Mouse (Mus musculus): ENCODE measurements around the gene Ctnna2.

The Ctnna2 gene

DNA sequence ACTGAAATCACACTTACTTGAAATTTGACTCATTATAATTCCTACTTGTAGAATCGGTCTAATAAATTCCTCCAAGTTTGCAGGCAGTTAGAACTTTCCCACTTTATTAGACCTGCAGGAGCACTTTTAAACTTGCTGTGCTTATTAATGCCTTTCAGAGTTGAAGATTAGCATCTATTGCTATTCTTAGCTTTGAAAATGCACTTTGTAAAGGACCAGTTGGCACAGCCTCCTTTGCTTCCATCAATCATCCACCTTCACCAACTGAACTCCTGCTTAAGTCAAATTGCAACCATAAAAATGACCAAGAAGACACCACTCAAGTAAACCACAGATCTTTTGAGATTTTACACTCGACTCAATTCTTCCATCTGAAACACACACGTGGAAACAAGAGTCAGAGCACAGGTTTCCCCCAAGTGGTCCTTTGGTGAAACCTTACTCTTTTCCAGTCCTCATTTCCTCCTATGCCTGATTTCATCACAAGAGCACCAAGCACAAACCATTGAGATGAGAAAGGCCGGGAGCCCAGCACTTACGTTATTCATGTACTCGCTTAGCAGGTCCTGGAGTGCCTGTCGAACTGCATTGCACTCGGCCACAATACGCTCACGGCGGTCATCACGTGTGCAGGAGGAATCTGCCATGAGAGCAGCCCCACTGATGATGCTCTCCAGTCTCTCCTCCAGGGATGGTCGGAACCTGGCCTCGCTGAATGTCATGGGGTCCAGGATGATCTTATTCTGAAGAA, 374.7 kb downstream of the Ctnna2 start:
- ATAC-seq (ENCODE audit: insufficient number of reproducible peaks, low FRiP score, low TSS enrichment): no peak

GRCm38 (mm10) chr6:77603914-77604313, 375.6 kb downstream of the Ctnna2 start:
- peak; percentile 80 for ATAC-seq (ENCODE audit: insufficient number of reproducible peaks, low FRiP score, low TSS enrichment)

GRCm38 (mm10) chr6:77599244-77599643, 380.3 kb downstream of the Ctnna2 start:
- ATAC-seq (ENCODE audit: insufficient number of reproducible peaks, low FRiP score, low TSS enrichment): no peak; the same call in 1 of the 2 replicates

- peak; percentile 78 for ATAC-seq (ENCODE audit: insufficient number of reproducible peaks, low FRiP score, low TSS enrichment)
Measured at GRCm38 (mm10) chr6:77582568-77582967, 396.9 kb downstream of the Ctnna2 start.

DNA sequence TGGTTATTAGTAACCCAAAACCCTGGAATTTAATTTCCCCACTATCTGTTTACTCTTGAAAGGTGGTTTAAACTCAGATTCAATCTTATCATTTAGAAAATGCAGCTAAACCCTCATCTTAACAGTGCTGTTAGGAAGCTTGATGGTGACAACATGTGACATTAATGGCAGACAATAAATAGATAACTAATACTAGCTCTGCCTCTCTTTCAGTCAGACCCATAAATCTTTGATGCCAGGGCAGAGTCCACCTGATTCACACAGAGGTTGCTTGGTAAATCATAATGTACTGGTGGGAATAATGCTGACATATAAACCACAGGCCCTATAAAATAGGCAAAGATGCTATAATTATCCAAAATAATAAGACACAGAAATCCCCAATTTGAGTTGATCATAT, 398.6 kb downstream of the Ctnna2 start:
- ATAC-seq (ENCODE audit: insufficient number of reproducible peaks, low FRiP score, low TSS enrichment): no peak

GRCm38 (mm10) chr6:77578612-77579011, 400.9 kb downstream of the Ctnna2 start:
- ATAC-seq (ENCODE audit: insufficient number of reproducible peaks, low FRiP score, low TSS enrichment): no peak

DNA sequence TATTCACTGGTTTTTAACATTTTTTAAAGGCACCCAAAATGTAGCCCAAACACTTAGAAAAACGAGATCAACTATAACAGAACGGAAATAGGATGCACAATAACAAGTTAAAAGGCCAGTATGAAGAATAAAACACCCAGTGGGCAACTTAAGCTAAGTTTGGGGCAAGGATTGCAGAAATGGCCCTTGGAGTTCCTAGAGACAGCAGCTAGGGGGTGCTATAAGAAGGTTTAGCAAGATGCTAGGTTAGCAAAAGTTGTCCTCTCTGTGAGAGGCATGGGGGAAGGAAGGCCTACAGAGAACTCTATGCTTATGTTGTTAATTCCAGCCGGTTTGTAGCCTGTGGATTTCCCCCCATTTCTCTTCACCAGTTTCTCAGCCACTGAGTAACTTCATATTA, 401.9 kb downstream of the Ctnna2 start:
- no peak for ATAC-seq (ENCODE audit: insufficient number of reproducible peaks, low FRiP score, low TSS enrichment)

DNA sequence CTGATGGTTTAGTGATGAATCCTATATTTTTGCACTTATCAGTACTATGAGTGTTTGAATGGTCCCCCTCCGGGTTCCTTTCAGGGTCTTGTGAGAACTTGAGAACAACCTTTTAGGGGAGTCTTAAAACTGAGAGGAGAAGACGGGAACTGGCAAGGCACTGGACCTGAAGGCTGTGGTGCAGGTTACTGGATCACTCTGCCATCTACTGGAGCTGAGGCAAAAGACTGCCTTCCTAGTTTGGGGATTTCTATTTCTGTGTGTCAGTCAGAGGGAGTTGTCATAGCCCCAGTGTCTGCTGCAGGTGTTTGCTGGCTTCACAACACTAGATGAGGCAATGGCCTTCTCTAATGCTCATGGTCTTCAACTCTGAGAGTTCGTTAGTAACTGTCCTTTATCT, 406.9 kb downstream of the Ctnna2 start:
- peak; percentile 83; the same call in 1 of the 2 replicates for ATAC-seq (ENCODE audit: insufficient number of reproducible peaks, low FRiP score, low TSS enrichment)

DNA sequence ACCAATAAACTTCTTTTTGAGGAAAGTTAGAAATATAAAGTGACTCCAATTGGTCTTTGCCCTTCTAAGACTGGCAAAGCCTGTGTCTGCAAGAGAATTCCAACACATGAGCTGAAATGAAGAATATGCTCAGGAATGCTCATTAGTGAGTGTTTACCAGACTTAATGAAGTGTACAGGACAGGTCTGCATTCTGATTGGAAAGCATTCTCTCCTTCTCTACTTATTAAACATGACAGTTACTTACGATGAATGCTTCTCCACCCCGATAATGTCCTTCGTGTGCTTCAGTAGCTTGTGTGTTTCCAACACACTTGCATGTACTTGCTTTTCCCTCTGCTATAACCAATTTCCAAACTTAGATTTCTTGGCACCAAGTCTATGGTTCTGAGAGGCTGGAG, 409.6 kb downstream of the Ctnna2 start:
- no peak for ATAC-seq (ENCODE audit: insufficient number of reproducible peaks, low FRiP score, low TSS enrichment)

- ATAC-seq (ENCODE audit: insufficient number of reproducible peaks, low FRiP score, low TSS enrichment): no peak
Measured at GRCm38 (mm10) chr6:77556181-77556580, 423.3 kb downstream of the Ctnna2 start.

- no peak for ATAC-seq (ENCODE audit: insufficient number of reproducible peaks, low FRiP score, low TSS enrichment)
Measured at GRCm38 (mm10) chr6:77537055-77537807, 442.3 kb downstream of the Ctnna2 start.

DNA sequence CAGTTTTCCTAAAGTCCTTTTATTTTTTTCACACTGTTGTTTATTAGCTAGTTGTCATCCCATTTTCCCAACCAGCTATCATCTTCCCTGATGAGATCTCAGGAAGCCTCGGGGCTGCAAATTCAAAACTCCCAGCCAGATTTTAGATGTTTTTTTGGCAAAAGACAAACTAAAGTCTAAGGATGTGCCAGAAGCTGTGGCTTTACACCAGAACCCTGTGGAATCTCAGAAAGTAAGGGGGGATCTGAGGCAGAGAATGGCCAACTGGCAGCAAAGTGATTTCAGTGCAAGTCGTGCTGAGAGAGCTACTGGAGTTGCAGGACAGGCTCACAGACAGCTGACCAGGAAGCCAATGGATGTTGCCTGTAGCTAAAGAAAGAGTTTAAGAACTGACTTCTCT, 451.9 kb downstream of the Ctnna2 start:
- ATAC-seq (ENCODE audit: insufficient number of reproducible peaks, low FRiP score, low TSS enrichment): no peak

DNA sequence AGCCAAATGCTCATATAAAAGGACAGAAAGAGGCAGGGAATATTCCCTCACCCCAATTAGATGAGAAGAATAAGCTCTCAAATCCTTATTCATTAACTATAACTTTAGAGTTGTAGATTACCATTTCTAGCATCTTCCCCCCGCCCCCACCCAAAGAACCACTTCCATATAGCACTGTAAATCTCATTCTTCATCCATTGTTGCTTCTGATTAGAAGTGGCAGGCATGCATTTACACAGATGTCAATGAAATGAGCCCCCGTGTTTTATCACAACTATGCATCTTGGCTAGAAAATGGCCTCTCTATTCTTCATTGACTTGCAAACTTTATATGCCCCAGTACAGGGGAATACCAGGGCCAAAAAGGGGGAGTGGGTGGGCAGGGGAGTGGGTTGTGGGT, 457.7 kb downstream of the Ctnna2 start:
- ATAC-seq (ENCODE audit: insufficient number of reproducible peaks, low FRiP score, low TSS enrichment): no peak

GRCm38 (mm10) chr6:77516515-77516914, 463.0 kb downstream of the Ctnna2 start:
- ATAC-seq (ENCODE audit: insufficient number of reproducible peaks, low FRiP score, low TSS enrichment): no peak

GRCm38 (mm10) chr6:77511805-77512204, 467.7 kb downstream of the Ctnna2 start:
- no peak; the same call in 1 of the 2 replicates for ATAC-seq (ENCODE audit: insufficient number of reproducible peaks, low FRiP score, low TSS enrichment)

- peak; percentile 90 for ATAC-seq (ENCODE audit: insufficient number of reproducible peaks, low FRiP score, low TSS enrichment)
Measured at GRCm38 (mm10) chr6:77491721-77492120, 487.8 kb downstream of the Ctnna2 start.

- no peak for ATAC-seq (ENCODE audit: insufficient number of reproducible peaks, low FRiP score, low TSS enrichment)
Measured at GRCm38 (mm10) chr6:77486658-77487057, 492.8 kb downstream of the Ctnna2 start.

DNA sequence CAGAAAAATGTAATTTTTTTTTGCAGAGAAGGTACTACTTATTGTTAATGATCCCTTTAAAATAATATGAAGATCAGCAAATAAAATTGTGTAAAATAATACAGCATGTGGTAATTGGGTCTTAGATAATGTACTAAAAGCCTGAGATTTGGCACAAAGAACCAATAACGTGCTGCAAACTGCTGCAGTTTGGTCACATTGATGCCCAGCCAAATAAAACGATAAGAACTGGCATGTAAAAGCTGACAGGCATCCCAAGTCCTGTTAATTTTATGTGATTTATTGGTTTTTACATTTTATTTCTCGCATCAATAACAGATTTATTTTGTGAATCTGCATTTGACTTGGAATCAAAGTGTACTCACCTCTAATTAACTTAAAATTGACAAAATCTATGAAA, 497.4 kb downstream of the Ctnna2 start:
- ATAC-seq (ENCODE audit: insufficient number of reproducible peaks, low FRiP score, low TSS enrichment): no peak

DNA sequence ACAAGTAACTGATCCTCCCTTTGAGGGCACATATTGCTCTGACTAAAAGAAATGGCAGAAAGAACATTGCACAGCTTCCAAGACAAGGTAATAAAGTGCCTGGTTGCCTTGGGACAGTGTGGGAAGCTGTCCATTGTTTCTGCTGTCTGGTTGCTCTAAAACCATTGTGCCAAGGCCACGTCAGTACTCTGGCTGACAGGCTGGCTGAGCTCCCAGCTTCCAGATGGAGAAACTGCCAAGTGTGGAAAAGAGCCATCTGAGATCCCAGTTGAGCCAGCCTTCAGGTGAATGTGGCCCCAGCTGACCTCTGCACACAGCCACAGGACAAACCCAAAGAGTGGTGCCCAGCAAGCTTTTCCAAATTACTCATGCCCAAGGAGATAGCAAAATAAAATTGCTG, 504.1 kb downstream of the Ctnna2 start:
- peak; percentile 96 for ATAC-seq (ENCODE audit: insufficient number of reproducible peaks, low FRiP score, low TSS enrichment)

DNA sequence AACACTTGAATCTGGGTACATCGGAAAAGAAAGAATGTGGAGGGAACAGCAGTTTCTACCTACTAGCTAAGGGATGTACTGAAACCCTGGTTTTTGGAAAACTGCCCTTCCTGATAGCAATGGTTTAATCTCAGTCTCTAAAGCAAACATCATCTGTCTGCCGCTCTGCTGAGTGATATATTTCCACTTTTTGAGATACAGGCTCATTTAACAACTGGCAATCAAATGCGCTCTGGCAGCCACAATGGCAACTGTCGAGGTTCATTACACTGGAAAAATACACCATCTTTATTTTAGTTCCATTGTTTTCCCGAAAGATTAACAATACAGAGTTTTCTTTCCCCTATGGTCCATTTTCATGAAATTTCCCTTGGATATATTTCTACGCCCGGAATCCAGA, 506.2 kb downstream of the Ctnna2 start:
- no peak for ATAC-seq (ENCODE audit: insufficient number of reproducible peaks, low FRiP score, low TSS enrichment)

DNA sequence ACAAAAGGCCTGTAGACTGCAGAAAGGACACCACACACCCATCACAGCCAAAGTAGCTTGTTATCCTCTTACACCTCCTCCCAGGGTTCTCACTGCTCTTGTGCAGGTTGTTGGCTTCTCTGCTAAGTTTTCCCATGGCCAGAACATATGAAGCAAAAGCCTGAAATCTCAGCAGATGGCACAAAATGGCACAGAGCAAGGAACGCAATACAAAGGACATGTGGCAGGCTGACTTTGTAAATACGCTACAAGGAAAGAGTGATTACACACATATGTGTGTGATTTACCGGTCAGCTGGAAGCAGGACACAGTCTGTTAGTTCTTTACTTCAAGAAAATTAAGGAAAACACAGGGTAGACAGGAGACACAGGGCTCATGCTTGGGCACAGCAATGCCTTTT, 511.4 kb downstream of the Ctnna2 start:
- ATAC-seq (ENCODE audit: insufficient number of reproducible peaks, low FRiP score, low TSS enrichment): peak; percentile 40; the same call in 1 of the 2 replicates

GRCm38 (mm10) chr6:77462737-77463136, 516.8 kb downstream of the Ctnna2 start:
- no peak for ATAC-seq (ENCODE audit: insufficient number of reproducible peaks, low FRiP score, low TSS enrichment)

Measured in cerebellum, adult (tissue).